Mouse (Mus musculus): ENCODE results near the gene Acp6.

DNA sequence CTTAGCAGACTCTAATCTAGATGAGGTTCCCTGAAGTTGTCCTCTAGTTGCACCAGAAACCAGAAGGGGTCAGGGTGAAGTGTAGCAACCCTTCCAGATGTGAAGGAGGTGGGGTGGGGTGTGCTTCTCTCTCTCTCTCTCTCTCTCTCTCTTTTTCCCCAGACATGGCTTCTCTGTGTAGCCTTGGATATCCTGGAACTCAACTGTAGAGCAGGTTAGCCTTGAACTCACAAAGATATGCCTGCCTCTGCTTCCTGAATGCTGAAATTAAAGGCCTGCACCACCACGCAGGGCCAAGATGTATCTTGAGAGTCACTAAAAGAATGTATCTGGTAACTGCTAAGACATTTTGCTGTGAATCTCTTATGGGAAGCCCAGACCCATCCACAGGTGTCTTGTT, 1.3 kb upstream of the Acp6 start:
- no peak for TF ChIP-seq CTCF (IDR thresholded peaks at IDR 0.05; ENCODE audit: control insufficient read depth, insufficient read depth, insufficient replicate concordance, low read depth, low read length)
- TF ChIP-seq POLR2A (IDR thresholded peaks at IDR 0.05; ENCODE audit: control insufficient read depth, low read depth, low read length), result no peak
